Mouse (Mus musculus): ENCODE measurements around the gene Calr4. TPM values are rescaled to one million over a fixed set of nuclear protein-coding genes. Genes with fewer than 3 reads are reported as not detected.
A peak's percentile ranks its signal among the peaks of the same experiment; 100 is the strongest.

The Calr4 gene
- total RNA-seq (2021): under 1 TPM in 1 of 2 experiments, not detected in 1; 0.15 TPM
- long read RNA-seq, experiment 1, partial matches to known transcripts: 0 of 1 reads
- long read RNA-seq, experiment 1, other reads (novel, unspliced or antisense): 1 of 1 reads
- long read RNA-seq, experiment 2, partial matches to known transcripts: 1 of 1 reads
- long read RNA-seq, experiment 2, other reads (novel, unspliced or antisense): 0 of 1 reads

DNA sequence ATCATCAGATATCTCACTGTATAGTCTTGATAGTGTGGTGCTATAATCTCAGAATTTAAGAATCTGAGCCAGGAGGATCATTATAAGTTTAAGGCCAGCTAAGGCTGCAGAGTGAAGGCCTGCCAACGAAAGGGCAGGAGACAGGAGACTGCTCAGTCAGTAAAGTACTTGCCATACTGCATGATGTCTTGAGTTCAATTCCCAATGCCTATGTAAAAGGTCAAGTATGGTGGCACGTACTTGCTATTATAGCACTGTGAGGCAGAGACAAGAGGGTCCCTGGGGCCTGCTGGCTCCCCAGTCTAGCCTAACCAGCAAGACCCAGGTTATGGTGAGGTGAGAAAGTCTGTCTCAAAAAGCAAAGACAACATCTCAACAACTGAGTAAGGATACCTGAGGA is at the start of gene Calr4:
Gene Calr4, plus strand, starts transcription at position 301 of the 400 bp plus-strand sequence.
- TF ChIP-seq CTCF (IDR thresholded peaks at IDR 0.05): no peak
- no peak within 1 kb of the TSS for H3K27ac ChIP-seq
- no peak within 1 kb of the TSS for H3K4me3 ChIP-seq
- intact Hi-C loops (cut with DNase I): no loop called here
- no peak for DNase-seq

DNA sequence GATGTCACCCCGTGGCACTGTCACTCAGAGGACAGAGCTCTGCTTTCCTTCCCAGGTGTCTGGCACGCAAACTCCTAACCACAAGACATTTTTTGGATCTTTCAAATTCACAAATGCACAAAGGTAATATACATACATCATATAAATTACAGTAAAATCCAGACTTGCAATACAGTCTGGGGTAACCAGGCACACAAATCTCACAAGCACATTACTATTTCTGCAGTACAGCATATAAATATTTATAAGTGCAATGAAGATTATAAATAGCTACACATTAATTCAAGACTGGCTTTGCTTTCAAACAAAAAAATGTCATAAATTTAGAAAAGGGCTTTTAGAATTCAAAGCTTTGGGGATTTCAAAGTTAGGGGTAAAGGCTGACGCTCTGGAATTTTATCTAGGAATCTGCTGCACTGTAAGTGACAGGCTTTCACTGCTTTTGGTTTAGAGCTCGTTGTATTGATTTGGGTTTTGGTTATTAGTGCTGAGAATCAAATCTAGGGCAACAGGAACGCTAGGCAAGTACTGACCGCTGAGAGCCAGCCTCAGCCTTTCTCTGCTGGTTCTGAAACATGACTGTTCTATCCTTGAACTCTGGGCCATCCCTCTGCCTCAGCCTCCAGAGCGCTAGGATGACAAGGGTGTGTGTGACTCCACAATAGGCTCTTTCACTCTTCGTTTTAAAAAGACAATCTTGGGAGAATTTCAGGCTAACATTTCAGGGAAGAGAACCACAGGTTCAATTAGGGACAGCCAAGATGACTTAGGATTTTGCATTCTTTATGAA is 48.5 kb upstream of the Calr4 start:
- DNase-seq: no peak
- intact Hi-C loops (cut with DNase I): no loop called here
- peak overlapping the region; percentile 17; the same call in 1 of the 2 replicates for H3K27ac ChIP-seq
- H3K4me3 ChIP-seq: no peak overlapping the region
- TF ChIP-seq CTCF (IDR thresholded peaks at IDR 0.05): no peak

DNA sequence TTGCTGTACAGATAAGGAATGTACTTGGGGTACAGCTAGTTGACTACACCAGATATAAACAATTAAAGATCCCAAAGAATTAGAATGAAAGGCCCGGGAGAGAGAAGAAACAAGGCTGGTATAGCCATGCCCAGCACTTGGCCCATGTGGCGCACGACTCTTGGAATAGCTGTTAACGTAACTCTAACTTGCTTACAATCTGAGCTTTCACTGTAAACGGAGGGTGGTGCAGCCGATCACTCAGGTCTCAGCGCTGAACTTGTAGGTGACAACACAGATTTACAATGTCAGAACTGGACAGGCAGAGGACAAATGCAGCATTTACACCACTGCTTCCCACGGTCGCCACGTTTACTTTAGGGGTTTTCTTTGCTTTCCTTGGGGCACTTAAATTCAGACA is 42.7 kb upstream of the Calr4 start:
- H3K27ac ChIP-seq: peak overlapping the region; percentile 76
- TF ChIP-seq CTCF (IDR thresholded peaks at IDR 0.05): no peak
- H3K4me3 ChIP-seq: peak overlapping the region; percentile 2

DNA sequence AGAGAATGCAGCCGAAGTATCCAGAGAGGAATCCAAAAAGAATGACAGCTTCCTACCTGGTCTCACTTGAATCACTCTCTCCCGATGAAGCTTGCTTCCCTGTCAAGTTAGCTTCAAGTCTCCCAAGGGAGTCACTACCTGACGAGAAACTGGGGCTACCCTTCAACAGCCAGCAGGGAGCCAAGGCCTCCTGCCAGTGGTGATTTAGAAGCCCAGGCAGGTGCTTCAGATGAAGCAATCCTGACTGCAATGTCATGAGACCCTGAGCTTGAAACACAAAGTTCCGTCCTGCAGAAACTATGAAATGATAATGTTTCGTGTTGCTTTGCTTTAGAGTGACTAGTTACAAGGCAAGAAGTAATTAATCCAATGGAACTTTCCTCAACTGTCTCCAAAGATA is 40.4 kb upstream of the Calr4 start:
- peak; percentile 79 for DNase-seq
- Histone ChIP-seq H3K27ac (peak overlapping the region; percentile 84), H3K4me3 (peak overlapping the region; percentile 9; the same call in 1 of the 2 replicates)
- TF ChIP-seq CTCF (IDR thresholded peaks at IDR 0.05): no peak
- intact Hi-C loops (cut with DNase I): no loop called here

More for the DNA sequence above, 42.7 kb upstream of the Calr4 start:
- peak; percentile 44 for DNase-seq
- intact Hi-C loops (cut with DNase I): no loop called here

DNA sequence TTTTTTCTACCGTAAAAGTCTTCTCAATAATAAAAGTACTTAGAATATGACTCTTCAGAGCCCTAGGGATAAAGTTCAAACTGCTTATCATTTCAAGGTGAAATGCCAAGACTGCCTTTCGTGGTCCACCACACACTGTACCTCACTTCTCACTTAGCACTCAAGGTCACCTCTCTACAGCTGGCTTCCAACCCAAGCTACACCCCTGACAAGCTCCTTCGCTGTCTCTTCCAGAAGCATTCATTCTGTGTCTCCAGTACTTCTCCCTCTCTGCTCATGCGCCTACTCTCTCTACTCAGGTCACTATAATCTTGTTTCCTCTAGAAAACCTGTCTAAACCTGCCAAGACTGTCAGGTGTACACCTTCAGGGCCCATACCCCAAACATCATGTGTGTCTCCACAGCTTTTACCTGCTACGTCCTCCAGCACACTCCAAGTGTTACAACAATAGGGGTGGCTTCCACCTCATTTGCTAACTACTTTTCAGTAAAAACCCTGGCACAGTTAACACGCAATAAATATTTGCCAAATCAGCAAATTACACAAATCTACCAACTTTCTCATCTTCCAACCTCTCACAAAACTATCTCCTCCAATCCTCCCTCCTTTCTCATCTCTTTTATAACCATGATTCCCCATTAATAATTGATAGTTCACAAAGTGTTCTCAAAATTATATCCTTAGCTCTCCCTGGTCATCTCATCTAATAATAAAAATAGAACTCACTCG is 38.2 kb upstream of the Calr4 start:
- Histone ChIP-seq H3K4me3 (no peak overlapping the region), H3K27ac (peak overlapping the region; percentile 84)
- TF ChIP-seq CTCF (IDR thresholded peaks at IDR 0.05): no peak
- intact Hi-C loops (cut with DNase I): no loop called here
- no peak for DNase-seq

DNA sequence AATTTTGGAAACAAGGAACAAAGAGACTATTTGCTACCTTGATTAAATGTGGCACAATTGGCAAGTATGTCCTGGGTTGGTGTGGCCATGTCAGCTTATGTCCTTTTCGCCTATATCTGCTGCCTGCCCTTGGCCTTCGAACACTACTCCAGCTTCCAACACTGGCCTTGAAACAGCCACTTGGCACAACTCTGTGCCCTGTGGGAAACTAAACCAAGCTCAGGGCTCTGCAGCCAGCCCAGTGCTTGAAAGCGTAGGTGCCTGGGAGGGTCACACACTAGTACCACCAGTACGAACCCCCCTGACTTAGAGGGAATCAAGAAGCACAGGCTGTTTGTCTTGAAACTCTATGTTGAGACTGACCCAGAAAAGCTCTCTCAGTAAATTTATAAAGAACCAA is 35.2 kb upstream of the Calr4 start:
- peak; percentile 55 for DNase-seq
- no peak for TF ChIP-seq CTCF (IDR thresholded peaks at IDR 0.05)
- H3K27ac ChIP-seq: peak overlapping the region; percentile 68
- H3K4me3 ChIP-seq: peak overlapping the region; percentile 7; the same call in 1 of the 2 replicates
- intact Hi-C loops (cut with DNase I): no loop called here

DNA sequence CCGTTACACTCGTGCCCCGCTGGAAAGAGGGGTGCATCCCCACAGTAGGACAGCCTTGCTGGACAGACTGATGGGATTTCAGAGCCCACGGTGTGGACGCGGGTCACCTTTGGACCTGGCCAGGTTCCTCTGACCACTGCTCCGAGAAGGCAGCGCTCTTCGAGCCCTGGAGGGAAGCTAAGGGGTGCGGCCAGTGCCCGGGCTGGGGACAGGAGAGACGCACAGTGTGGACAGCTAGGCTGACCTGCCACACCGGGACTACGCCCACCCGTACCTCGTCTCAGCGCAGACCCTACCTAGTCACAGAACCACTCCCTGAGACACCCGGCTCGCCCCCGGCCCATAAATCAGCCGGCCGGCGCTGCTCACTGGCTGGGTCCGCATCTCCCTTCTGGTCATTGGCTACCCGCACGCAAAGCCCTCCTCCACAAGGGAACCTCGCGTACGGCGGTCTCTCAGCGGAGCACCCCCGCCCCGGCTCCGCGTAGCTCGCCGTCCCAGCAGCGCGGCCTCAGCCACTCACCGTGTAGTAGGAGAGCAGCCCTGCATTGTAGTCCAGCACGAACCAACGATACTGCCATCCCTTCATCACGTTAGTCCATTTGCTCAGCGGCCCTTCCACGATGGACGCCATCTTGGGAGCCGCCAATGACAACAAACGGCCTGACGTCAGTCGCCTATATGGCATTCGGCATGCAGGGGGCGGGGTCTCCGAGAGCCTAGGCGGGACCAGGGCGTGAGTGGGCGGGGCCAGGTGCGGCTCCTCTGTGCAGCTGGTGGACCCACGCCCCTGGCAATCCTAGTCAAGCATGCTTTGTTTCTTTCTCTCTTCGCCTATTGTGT is 32.5 kb upstream of the Calr4 start, which contains the start of gene Osbpl9:
Gene Osbpl9, minus strand, starts transcription at position 691 of the 843 bp plus-strand sequence.
- Histone ChIP-seq H3K4me3 (peak within 1 kb of the TSS; percentile 97), H3K27ac (peak within 1 kb of the TSS; percentile 99)
- DNase-seq: peak; percentile 98
- intact Hi-C loops (cut with DNase I): loop anchor here (5.0 kb wide), 1 partner anchor 80 kb away; the partner anchor contains the start of gene Eps15
- no peak for TF ChIP-seq CTCF (IDR thresholded peaks at IDR 0.05)

DNA sequence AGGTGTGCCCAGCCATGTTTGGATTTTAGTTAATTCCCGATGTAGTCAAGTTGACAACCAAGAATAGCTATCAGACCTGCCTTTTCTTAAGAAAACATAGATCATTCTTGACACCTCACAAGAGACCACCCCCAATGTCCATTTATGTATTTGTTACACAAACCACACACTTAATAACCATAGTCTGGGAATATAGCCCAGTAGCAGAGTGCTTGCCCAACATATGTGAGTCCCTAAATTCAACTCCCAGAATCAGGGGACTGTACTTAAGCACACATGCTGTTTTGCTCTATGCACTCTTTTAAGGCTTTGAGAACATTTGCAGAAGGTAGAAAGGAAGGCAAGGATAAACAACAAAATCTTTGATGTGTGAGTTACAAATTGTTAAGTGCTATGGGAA is 30.4 kb upstream of the Calr4 start:
- peak overlapping the region; percentile 31; the same call in 1 of the 2 replicates for H3K27ac ChIP-seq
- no peak for DNase-seq
- H3K4me3 ChIP-seq: no peak overlapping the region
- TF ChIP-seq CTCF (IDR thresholded peaks at IDR 0.05): no peak
- intact Hi-C loops (cut with DNase I): loop anchor here (5.0 kb wide), 1 partner anchor 78 kb away; the partner anchor contains the start of gene Eps15

DNA sequence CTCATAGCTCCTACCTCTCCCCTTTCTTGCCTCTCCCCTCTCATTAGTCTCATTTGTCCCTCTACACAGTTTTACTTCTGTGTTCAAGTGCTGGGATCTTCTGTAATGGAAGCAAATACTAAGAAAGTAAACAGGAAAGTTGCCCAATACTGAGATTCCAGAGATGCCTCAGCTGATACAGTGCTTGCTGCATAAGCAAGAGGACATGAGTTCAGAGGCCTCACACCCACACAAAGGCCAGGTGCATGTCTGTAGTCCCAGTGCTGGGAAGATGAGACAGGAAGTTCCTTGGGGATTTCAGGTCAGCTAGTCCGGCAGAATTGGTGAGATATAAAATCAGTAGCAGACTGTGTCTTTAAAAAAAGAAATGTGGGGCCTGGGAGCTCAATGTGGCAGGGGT is 29.9 kb upstream of the Calr4 start:
- no peak for TF ChIP-seq CTCF (IDR thresholded peaks at IDR 0.05)
- Histone ChIP-seq H3K4me3 (no peak overlapping the region), H3K27ac (no peak overlapping the region; the same call in 1 of the 2 replicates)
- no peak for DNase-seq
- intact Hi-C loops (cut with DNase I): loop anchor here (5.0 kb wide), 1 partner anchor 78 kb away; the partner anchor contains the start of gene Eps15

DNA sequence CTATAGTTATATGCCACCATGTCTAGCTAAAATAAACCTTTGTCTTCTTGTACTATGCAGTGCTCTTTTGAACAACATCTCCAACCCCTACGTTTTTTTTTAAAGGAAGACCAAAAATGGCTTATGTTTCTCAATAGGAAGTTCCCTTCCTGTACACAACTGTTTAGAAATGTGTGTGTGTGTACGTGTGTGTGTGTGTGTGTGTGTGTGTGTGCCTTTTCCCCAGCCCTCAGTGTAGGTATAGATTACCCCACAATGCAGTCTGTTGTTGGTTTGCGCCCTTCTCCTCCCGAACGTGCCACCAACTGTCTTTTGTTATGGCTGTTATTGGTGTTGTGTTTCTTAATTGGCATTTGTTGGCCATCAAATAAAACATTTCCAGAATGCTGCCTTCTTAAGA is 26.8 kb upstream of the Calr4 start:
- TF ChIP-seq CTCF (IDR thresholded peaks at IDR 0.05): no peak
- Histone ChIP-seq H3K4me3 (no peak overlapping the region), H3K27ac (no peak overlapping the region)
- intact Hi-C loops (cut with DNase I): no loop called here
- no peak for DNase-seq

DNA sequence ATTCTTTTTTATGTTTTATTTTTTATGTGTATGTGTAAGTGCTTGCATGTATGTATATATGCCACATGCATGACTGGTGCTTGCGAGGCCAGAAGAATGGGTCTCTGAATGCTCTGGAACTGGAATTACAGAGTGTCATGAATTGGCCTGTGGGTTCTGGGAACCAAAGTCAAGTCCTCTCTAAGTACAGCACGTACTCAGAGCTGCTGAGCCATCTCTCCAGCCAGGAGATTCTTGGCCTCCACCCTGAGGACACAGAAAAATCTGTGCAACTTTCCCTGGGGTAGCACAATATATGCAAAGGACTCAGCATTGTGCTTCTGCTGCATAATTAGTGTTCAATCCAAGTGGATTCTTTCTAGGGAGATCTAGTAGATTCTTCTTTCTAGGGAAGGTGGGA is 24.0 kb upstream of the Calr4 start:
- no peak overlapping the region for H3K4me3 ChIP-seq
- intact Hi-C loops (cut with DNase I): no loop called here
- peak; percentile 73 for DNase-seq
- TF ChIP-seq CTCF (IDR thresholded peaks at IDR 0.05): no peak
- peak overlapping the region; percentile 79 for H3K27ac ChIP-seq

DNA sequence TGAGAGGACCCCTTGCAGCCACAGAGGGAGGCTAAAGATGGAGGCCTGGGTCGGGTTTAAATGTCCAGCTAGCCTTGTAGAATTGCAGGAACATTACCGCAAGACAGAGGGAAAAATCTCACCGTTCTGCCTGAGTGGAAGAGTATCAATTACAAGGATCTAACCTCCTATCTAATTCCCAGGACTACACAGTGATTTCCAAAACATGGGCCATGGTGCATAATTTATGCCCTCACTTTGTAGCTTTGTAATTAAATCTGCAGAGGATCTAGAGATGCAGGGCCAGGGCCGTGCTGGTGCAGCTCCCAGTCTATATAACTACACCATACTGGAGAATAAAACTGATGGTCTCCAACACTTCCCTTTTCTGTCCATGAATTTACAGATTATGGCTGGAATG is 23.4 kb upstream of the Calr4 start:
- H3K4me3 ChIP-seq: no peak overlapping the region
- peak overlapping the region; percentile 79 for H3K27ac ChIP-seq
- intact Hi-C loops (cut with DNase I): no loop called here
- no peak for DNase-seq
- no peak for TF ChIP-seq CTCF (IDR thresholded peaks at IDR 0.05)

Data from gastrocnemius, adult 2 months (tissue).